Mouse (Mus musculus): ENCODE data around the gene Banf2. TPM values are rescaled to one million over a fixed set of nuclear protein-coding genes. Genes with fewer than 3 reads are reported as not detected.
A peak's percentile ranks its signal among the peaks of the same experiment; 100 is the strongest.

Gene Banf2
- polyA plus RNA-seq, 1 experiment from 2014 or later, result not detected

GRCm38 (mm10) chr2:144044726-144045125 lies 11.9 kb downstream of the Banf2 start:
- H3K4me1 ChIP-seq (replicated peaks), result peaks cover 12% of the 10 kb centered on the region
- no peaks in the 10 kb centered on the region for H3K27me3 ChIP-seq
- 87% methylated on average over 6 of the region's 6 CpGs for WGBS
- no peak overlapping the region for H3K27ac ChIP-seq (replicated peaks)
- H3K9me3 ChIP-seq, result peaks cover 13% of the 10 kb centered on the region; the same call in 1 of the 2 replicates
- H3K9ac ChIP-seq, result no peak overlapping the region
- H3K36me3 ChIP-seq, result no peaks in the 10 kb centered on the region
- ATAC-seq (ENCODE audit: low read depth), result no peak
- H3K4me3 ChIP-seq, result no peak overlapping the region
- H3K4me2 ChIP-seq, result no peak overlapping the region

DNA sequence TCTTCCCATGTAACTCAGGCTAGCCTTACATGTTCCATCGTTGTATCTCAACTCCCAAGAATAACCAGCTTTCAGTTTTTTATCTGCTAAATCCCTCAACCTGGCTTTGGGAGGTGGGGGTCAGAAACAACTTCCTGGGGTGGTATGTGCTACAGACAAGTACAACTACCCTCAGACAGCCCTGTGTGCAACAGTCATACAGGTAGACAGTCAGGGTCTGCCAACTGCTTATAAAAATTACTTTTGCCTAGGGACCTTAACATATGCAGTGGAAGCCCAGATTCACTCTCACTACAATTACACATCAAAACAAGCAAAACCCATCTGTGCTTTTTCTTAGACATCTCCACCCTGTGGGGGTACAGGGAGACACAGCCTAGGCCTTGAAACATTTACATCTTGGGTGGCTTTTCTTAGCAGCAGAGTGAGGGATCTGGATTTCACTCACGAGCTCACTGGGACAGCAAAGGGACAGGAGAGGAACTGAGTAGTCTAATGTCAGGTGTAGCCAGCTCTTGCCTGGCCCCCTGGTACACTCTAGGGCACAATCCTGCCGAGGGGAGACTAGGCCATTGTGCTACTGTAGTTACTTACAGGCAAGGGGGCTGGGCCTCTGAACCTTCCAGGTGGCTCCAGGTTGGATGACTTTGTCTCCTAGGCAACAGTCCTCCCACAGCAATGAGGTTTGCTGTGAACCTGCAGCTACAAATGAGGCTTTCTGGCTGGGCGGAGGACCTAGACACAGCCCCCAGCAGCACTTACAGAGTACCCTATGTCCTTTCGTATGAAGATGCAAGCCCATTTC lies 13.1 kb downstream of the Banf2 start:
- no peaks in the 10 kb centered on the region for H3K27me3 ChIP-seq
- 76% methylated on average over 5 of the region's 5 CpGs for WGBS
- peaks cover 13% of the 10 kb centered on the region; the same call in 1 of the 2 replicates for H3K9me3 ChIP-seq
- no peak overlapping the region for H3K9ac ChIP-seq
- no peak for ATAC-seq (ENCODE audit: low read depth)
- H3K4me1 ChIP-seq (replicated peaks), result peaks cover 12% of the 10 kb centered on the region
- H3K4me3 ChIP-seq, result no peak overlapping the region
- no peak overlapping the region for H3K4me2 ChIP-seq
- H3K27ac ChIP-seq (replicated peaks), result no peak overlapping the region
- H3K36me3 ChIP-seq, result no peaks in the 10 kb centered on the region

DNA sequence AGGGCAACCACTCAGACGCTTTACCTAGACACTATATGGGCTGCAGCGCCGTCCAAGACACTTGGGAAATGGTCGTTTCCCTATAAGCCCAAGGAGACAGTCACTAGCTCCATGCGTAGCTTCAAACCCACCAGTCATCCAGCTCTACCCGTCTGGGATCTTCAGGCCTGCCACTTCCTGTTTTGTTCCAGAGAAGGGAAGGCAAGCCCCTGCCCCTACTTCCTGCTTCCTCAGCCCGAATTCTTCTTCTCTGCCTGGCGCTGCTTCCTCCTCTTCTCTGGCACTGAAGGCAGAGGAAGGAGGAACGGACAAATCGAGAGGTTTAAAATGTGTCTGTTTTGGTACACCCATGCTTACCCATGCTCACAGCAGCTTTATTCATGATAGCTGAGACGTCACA lies 14.1 kb downstream of the Banf2 start:
- peaks cover 12% of the 10 kb centered on the region for H3K4me1 ChIP-seq (replicated peaks)
- no peaks in the 10 kb centered on the region for H3K27me3 ChIP-seq
- no peak for ATAC-seq (ENCODE audit: low read depth)
- no peak overlapping the region for H3K4me3 ChIP-seq
- no peaks in the 10 kb centered on the region for H3K36me3 ChIP-seq
- peaks cover 10% of the 10 kb centered on the region; the same call in 1 of the 2 replicates for H3K9me3 ChIP-seq
- no peak overlapping the region for H3K4me2 ChIP-seq
- H3K27ac ChIP-seq (replicated peaks), result no peak overlapping the region
- 77% methylated on average over 11 of the region's 11 CpGs for whole genome bisulfite sequencing
- H3K9ac ChIP-seq, result no peak overlapping the region

- Histone ChIP-seq H3K4me3 (no peak overlapping the region), H3K27ac (replicated peaks) (no peak overlapping the region), H3K4me1 (replicated peaks) (peaks cover 12% of the 10 kb centered on the region), H3K9ac (no peak overlapping the region), H3K36me3 (no peaks in the 10 kb centered on the region), H3K4me2 (no peak overlapping the region), H3K27me3 (no peaks in the 10 kb centered on the region), H3K9me3 (no peaks in the 10 kb centered on the region)
- WGBS, result 83% methylated on average over 8 of the region's 8 CpGs
- ATAC-seq (ENCODE audit: low read depth), result no peak
Observed at GRCm38 (mm10) chr2:144050146-144050680, 17.4 kb downstream of the Banf2 start.

- H3K4me1 ChIP-seq (replicated peaks), result peaks cover 12% of the 10 kb centered on the region
- no peak for ATAC-seq (ENCODE audit: low read depth)
Observed at GRCm38 (mm10) chr2:144050861-144051260, 18.0 kb downstream of the Banf2 start.

GRCm38 (mm10) chr2:144052410-144053065 lies 19.7 kb downstream of the Banf2 start:
- ATAC-seq (ENCODE audit: low read depth), result peak; percentile 27; the same call in 1 of the 2 replicates
- no peaks in the 10 kb centered on the region for H3K36me3 ChIP-seq

More at GRCm38 (mm10) chr2:144050861-144051260, 18.0 kb downstream of the Banf2 start:
- Histone ChIP-seq H3K4me3 (no peak overlapping the region), H3K27me3 (no peaks in the 10 kb centered on the region), H3K4me2 (no peak overlapping the region), H3K9ac (no peak overlapping the region), H3K9me3 (no peaks in the 10 kb centered on the region), H3K27ac (replicated peaks) (no peak overlapping the region), H3K36me3 (no peaks in the 10 kb centered on the region)
- whole genome bisulfite sequencing, result 91% methylated on average over 6 of the region's 6 CpGs

DNA sequence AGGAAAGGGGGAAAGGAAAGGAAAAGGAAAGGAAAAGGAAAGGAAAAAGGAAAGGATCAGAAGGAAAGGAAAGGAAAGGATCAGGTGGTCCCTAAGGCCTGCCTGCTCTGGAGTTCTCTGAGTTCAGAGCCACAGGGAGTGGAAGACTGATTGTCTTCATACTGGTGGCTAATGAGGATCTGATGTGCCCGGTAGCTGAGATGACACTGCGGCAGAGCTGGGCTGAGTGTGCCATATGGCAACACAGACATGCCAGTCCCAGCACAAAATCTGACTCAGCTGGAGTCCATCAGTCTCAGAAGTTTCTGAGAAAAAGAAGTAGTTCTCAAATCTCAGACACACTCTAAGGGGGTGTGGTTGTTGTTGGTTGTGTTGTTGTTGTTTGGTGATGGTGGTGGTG lies 24.9 kb downstream of the Banf2 start:
- Histone ChIP-seq H3K4me1 (replicated peaks) (no peaks in the 10 kb centered on the region), H3K27ac (replicated peaks) (no peak overlapping the region), H3K4me2 (no peak overlapping the region), H3K9ac (no peak overlapping the region), H3K27me3 (no peaks in the 10 kb centered on the region), H3K9me3 (no peaks in the 10 kb centered on the region), H3K4me3 (no peak overlapping the region), H3K36me3 (no peaks in the 10 kb centered on the region)
- 75% methylated on average over 2 of the region's 2 CpGs for WGBS
- no peak for ATAC-seq (ENCODE audit: low read depth)

More at GRCm38 (mm10) chr2:144052410-144053065, 19.7 kb downstream of the Banf2 start:
- Histone ChIP-seq H3K4me3 (no peak overlapping the region), H3K27me3 (no peaks in the 10 kb centered on the region), H3K4me1 (replicated peaks) (no peaks in the 10 kb centered on the region), H3K9me3 (no peaks in the 10 kb centered on the region), H3K9ac (no peak overlapping the region), H3K4me2 (no peak overlapping the region), H3K27ac (replicated peaks) (no peak overlapping the region)
- WGBS, result 93% methylated on average over 8 of the region's 8 CpGs

GRCm38 (mm10) chr2:144061701-144062100 lies 28.8 kb downstream of the Banf2 start:
- Histone ChIP-seq H3K4me3 (no peak overlapping the region), H3K27ac (replicated peaks) (no peak overlapping the region), H3K4me1 (replicated peaks) (no peaks in the 10 kb centered on the region), H3K36me3 (no peaks in the 10 kb centered on the region), H3K9ac (no peak overlapping the region), H3K9me3 (no peaks in the 10 kb centered on the region), H3K4me2 (no peak overlapping the region), H3K27me3 (no peaks in the 10 kb centered on the region)
- no peak for ATAC-seq (ENCODE audit: low read depth)
- 81% methylated on average over 6 of the region's 6 CpGs for WGBS

DNA sequence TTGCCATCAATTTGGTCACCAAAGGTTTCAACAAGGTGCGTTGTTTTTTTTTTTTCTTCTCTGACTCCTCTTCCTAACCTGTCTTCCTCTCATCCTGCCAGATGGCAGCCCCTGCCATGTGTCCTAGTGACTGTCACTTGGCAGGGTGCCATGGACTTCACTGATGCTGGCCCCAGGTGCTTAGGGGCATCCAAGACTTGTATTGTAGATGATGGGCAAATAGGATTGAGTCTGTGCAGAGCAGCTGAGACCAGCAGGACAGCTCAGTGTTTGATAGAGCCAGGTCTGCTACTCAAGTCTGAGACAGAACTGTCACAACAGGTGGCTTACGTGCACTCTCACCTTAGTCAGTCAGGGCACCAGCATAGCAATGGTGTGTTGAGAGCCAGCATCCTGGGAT lies 32.6 kb downstream of the Banf2 start:
- ATAC-seq (ENCODE audit: low read depth), result no peak

GRCm38 (mm10) chr2:144069663-144070062 lies 36.8 kb downstream of the Banf2 start:
- Histone ChIP-seq H3K4me1 (replicated peaks) (peaks cover 7% of the 10 kb centered on the region), H3K9ac (no peak overlapping the region), H3K9me3 (no peaks in the 10 kb centered on the region), H3K27ac (replicated peaks) (no peak overlapping the region), H3K27me3 (no peaks in the 10 kb centered on the region), H3K4me3 (no peak overlapping the region), H3K4me2 (no peak overlapping the region), H3K36me3 (no peaks in the 10 kb centered on the region)
- ATAC-seq (ENCODE audit: low read depth), result no peak
- WGBS, result 87% methylated on average over 4 of the region's 4 CpGs

More for the DNA sequence above, 32.6 kb downstream of the Banf2 start:
- Histone ChIP-seq H3K36me3 (no peaks in the 10 kb centered on the region), H3K9ac (no peak overlapping the region), H3K27ac (replicated peaks) (no peak overlapping the region), H3K4me2 (no peak overlapping the region), H3K27me3 (no peaks in the 10 kb centered on the region), H3K4me1 (replicated peaks) (no peaks in the 10 kb centered on the region), H3K4me3 (no peak overlapping the region), H3K9me3 (no peaks in the 10 kb centered on the region)
- WGBS, result 92% methylated on average over 2 of the region's 2 CpGs

DNA sequence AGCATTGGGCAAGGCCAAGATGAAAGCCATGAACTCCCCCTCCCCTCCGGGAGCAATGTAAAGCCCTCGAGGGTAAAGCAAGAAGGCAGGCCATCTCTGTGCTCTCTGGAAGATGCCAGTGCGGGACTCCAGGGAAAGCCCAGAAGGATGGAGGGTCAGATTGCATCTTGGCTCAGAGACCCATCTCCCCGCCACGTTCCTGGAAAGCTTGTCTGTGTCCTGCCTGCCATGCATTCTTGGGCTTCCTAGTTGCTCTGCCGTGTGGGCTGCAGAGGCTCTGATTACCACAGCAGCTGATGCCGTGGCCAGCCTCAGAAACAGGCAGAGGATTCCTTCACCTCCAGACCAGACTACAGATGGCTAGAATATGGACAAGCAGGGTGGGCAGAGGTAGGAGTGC lies 37.6 kb downstream of the Banf2 start:
- Histone ChIP-seq H3K9me3 (no peaks in the 10 kb centered on the region), H3K9ac (no peak overlapping the region), H3K27me3 (no peaks in the 10 kb centered on the region), H3K4me1 (replicated peaks) (peaks cover 7% of the 10 kb centered on the region), H3K4me2 (no peak overlapping the region), H3K36me3 (no peaks in the 10 kb centered on the region), H3K4me3 (no peak overlapping the region), H3K27ac (replicated peaks) (no peak overlapping the region)
- WGBS, result 72% methylated on average over 7 of the region's 7 CpGs
- no peak for ATAC-seq (ENCODE audit: low read depth)

DNA sequence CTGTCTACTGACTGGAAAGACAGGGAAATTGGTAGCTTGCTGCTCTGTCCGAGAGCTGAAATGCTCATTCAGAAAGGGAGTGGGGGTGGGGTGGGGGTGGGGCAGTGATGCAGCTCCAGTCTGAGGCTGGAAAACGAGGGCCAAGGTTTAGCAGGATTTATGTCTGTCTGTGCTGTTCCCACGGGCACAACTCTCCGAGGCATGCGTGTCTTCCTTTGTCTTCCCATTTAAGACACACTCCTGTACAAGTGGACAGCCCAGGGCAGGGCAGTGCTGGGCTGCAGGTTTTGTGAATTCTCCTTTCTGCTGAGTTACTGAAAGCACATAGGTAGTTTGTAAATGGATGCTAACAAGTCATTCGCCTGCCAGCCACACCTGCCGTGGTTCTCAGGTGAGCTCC lies 39.8 kb downstream of the Banf2 start:
- Histone ChIP-seq H3K27me3 (no peaks in the 10 kb centered on the region), H3K4me3 (no peak overlapping the region), H3K9ac (0 out of 2 replicates have a peak overlapping the region, but pooled peaks have one; percentile 0), H3K27ac (replicated peaks) (no peak overlapping the region), H3K4me1 (replicated peaks) (peaks cover 7% of the 10 kb centered on the region), H3K9me3 (no peaks in the 10 kb centered on the region), H3K36me3 (no peaks in the 10 kb centered on the region), H3K4me2 (no peak overlapping the region)
- 27% methylated on average over 7 of the region's 7 CpGs for WGBS
- peak; percentile 59; the same call in 1 of the 2 replicates for ATAC-seq (ENCODE audit: low read depth)
